Mouse (Mus musculus) frontal cortex, adult (tissue): ENCODE data around the gene N4bp1.

Experiments used
- ATAC-seq: cut with Nextera tagmentation; 2 replicates; pipeline ENCODE4 v1.9.2; 2017; ENCODE audit warnings: mild to moderate bottlenecking, moderate library complexity, mixed read lengths; ENCODE audit not compliant: low TSS enrichment

Gene N4bp1

GRCm38 (mm10) chr8:86884489-86885463 lies at the start of gene N4bp1:
Gene N4bp1 (minus strand): TSS chr8:86885258.
- peak; percentile 97 for ATAC-seq

GRCm38 (mm10) chr8:86934841-86935240 lies 49.8 kb upstream of the N4bp1 start:
- no peak for ATAC-seq

GRCm38 (mm10) chr8:86934393-86934792 lies 49.3 kb upstream of the N4bp1 start:
- ATAC-seq = no peak

- ATAC-seq = peak; percentile 88
Measured at GRCm38 (mm10) chr8:86933898-86934297, 48.8 kb upstream of the N4bp1 start.

GRCm38 (mm10) chr8:86926237-86926636 lies 41.2 kb upstream of the N4bp1 start:
- no peak for ATAC-seq

- no peak for ATAC-seq
Measured at GRCm38 (mm10) chr8:86923219-86923835, 38.3 kb upstream of the N4bp1 start.

- ATAC-seq = no peak
Measured at GRCm38 (mm10) chr8:86922673-86923072, 37.6 kb upstream of the N4bp1 start.

- ATAC-seq = no peak
Measured at GRCm38 (mm10) chr8:86922141-86922540, 37.1 kb upstream of the N4bp1 start.

- ATAC-seq = no peak
Measured at GRCm38 (mm10) chr8:86920996-86921395, 35.9 kb upstream of the N4bp1 start.

- ATAC-seq = no peak
Measured at GRCm38 (mm10) chr8:86920455-86920854, 35.4 kb upstream of the N4bp1 start.

- no peak for ATAC-seq
Measured at GRCm38 (mm10) chr8:86920024-86920423, 35.0 kb upstream of the N4bp1 start.

- no peak for ATAC-seq
Measured at GRCm38 (mm10) chr8:86919262-86919661, 34.2 kb upstream of the N4bp1 start.

GRCm38 (mm10) chr8:86918093-86918492 lies 33.0 kb upstream of the N4bp1 start:
- ATAC-seq = no peak

GRCm38 (mm10) chr8:86917689-86918088 lies 32.6 kb upstream of the N4bp1 start:
- no peak for ATAC-seq

- no peak for ATAC-seq
Measured at GRCm38 (mm10) chr8:86916369-86916768, 31.3 kb upstream of the N4bp1 start.

GRCm38 (mm10) chr8:86911136-86911535 lies 26.1 kb upstream of the N4bp1 start:
- ATAC-seq = no peak

GRCm38 (mm10) chr8:86910250-86910649 lies 25.2 kb upstream of the N4bp1 start:
- ATAC-seq = no peak

GRCm38 (mm10) chr8:86908536-86908935 lies 23.5 kb upstream of the N4bp1 start:
- ATAC-seq = peak; percentile 80

- ATAC-seq = no peak
Measured at GRCm38 (mm10) chr8:86904911-86905310, 19.9 kb upstream of the N4bp1 start.

GRCm38 (mm10) chr8:86903104-86903503 lies 18.0 kb upstream of the N4bp1 start:
- peak; percentile 77 for ATAC-seq

GRCm38 (mm10) chr8:86902656-86903055 lies 17.6 kb upstream of the N4bp1 start:
- ATAC-seq = no peak

GRCm38 (mm10) chr8:86901972-86902371 lies 16.9 kb upstream of the N4bp1 start:
- no peak for ATAC-seq
